Mouse (Mus musculus) hindbrain, embryonic 14.5 days (tissue): Measurements from ENCODE around the gene Cuedc2. TPM values are rescaled to one million over a fixed set of nuclear protein-coding genes. Genes with fewer than 3 reads are reported as not detected.

ENCODE experiments used
- ATAC-seq: fragments of 200-750 bp; cut with Nextera tagmentation; 2 replicates; pipeline ENCODE4 v1.8.0; 2017; ENCODE audit warnings: moderate number of reproducible peaks, mild to moderate bottlenecking, moderate TSS enrichment, moderate library complexity; ENCODE audit not compliant: low FRiP score
- DNase-seq: peaks from one replicate; pipeline ENCODE4 v3.0.0-alpha.2; 2015; ENCODE audit warnings: low spot score
- H3K27ac ChIP-seq: fragments of 300-500 bp; sonication (generic); 2 replicates; pipeline ENCODE4 v1.5.1; 2014; ENCODE audit warnings: mild to moderate bottlenecking, moderate library complexity
- H3K27me3 ChIP-seq: fragments of 300-500 bp; sonication (generic); 2 replicates; pipeline ENCODE4 v1.6.1; 2014; ENCODE audit warnings: mild to moderate bottlenecking, low read length, mixed read lengths; ENCODE audit not compliant: control insufficient read depth, insufficient read depth
- H3K36me3 ChIP-seq: fragments of 300-500 bp; sonication (generic); replicated peaks from 2 replicates; pipeline ENCODE4 v1.6.1; 2014; ENCODE audit not compliant: control insufficient read depth, insufficient read depth
- H3K4me1 ChIP-seq: fragments of 300-500 bp; sonication (generic); replicated peaks from 2 replicates; pipeline ENCODE4 v1.6.1; 2014; ENCODE audit warnings: antibody characterized with exemption, low read length, mixed read lengths; ENCODE audit not compliant: control insufficient read depth, insufficient read depth
- H3K4me2 ChIP-seq: fragments of 300-500 bp; sonication (generic); replicated peaks from 2 replicates; pipeline ENCODE4 v1.6.1; 2014; ENCODE audit warnings: mild to moderate bottlenecking, moderate library complexity
- H3K4me3 ChIP-seq: fragments of 300-500 bp; sonication (generic); replicated peaks from 2 replicates; pipeline ENCODE4 v1.5.1; 2014; ENCODE audit warnings: mild to moderate bottlenecking, low read length
- H3K9ac ChIP-seq: fragments of 300-500 bp; sonication (generic); 2 replicates; pipeline ENCODE4 v1.6.1; 2014
- H3K9me3 ChIP-seq: fragments of 300-500 bp; sonication (generic); 2 replicates; pipeline ENCODE4 v1.6.1; 2016; ENCODE audit warnings: low read length; ENCODE audit not compliant: control insufficient read depth
- WGBS: fragments of 180-500 bp; shearing (Covaris S2); extraction: QIAGEN DNeasy Blood & Tissue Kit; methylation state at CpG from one replicate; pipeline ENCODE4 v1.1.7; 2014; 5-methylcytosine and 5-hydroxymethylcytosine counted together
- polyA plus RNA-seq: library from polyadenylated mRNA; unstranded; fragments of >200 nt; fragmentation: Nextera tagmentation; extraction: Ambion mirVana; gene quantifications from 2 replicates; pipeline ENCODE4 v1.2.1, GENCODE M21; 2014

The Cuedc2 gene
- polyA plus RNA-seq, 1 experiment from 2014 or later: 318 TPM

GRCm38 (mm10) chr19:46323716-46324115, 14.8 kb downstream of the Cuedc2 start:
- 0 out of 2 replicates have a peak, but pooled peaks cover 4% of the 10 kb centered on the region for H3K36me3 ChIP-seq
- no peaks in the 10 kb centered on the region for H3K9me3 ChIP-seq
- no peak overlapping the region for H3K4me3 ChIP-seq
- H3K9ac ChIP-seq: no peak overlapping the region
- H3K4me2 ChIP-seq: peak overlapping the region; percentile 100; the same call in 1 of the 2 replicates
- WGBS: 68% methylated on average over 5 of the region's 5 CpGs
- DNase-seq (no peak), ATAC-seq (no peak)
- H3K4me1 ChIP-seq: peaks cover 67% of the 10 kb centered on the region
- H3K27ac ChIP-seq: no peak overlapping the region
- peaks cover 28% of the 10 kb centered on the region for H3K27me3 ChIP-seq

GRCm38 (mm10) chr19:46322996-46323572, 15.4 kb downstream of the Cuedc2 start:
- H3K4me2 ChIP-seq: no peak overlapping the region
- H3K4me3 ChIP-seq: no peak overlapping the region
- peaks cover 34% of the 10 kb centered on the region for H3K27me3 ChIP-seq
- peaks cover 73% of the 10 kb centered on the region for H3K4me1 ChIP-seq
- no peaks in the 10 kb centered on the region for H3K9me3 ChIP-seq
- no peak for DNase-seq
- 0 out of 2 replicates have a peak, but pooled peaks cover 4% of the 10 kb centered on the region for H3K36me3 ChIP-seq
- no peak overlapping the region for H3K27ac ChIP-seq
- WGBS: 84% methylated on average over 13 of the region's 13 CpGs
- peak overlapping the region; percentile 40 for H3K9ac ChIP-seq
- ATAC-seq: no peak

DNA sequence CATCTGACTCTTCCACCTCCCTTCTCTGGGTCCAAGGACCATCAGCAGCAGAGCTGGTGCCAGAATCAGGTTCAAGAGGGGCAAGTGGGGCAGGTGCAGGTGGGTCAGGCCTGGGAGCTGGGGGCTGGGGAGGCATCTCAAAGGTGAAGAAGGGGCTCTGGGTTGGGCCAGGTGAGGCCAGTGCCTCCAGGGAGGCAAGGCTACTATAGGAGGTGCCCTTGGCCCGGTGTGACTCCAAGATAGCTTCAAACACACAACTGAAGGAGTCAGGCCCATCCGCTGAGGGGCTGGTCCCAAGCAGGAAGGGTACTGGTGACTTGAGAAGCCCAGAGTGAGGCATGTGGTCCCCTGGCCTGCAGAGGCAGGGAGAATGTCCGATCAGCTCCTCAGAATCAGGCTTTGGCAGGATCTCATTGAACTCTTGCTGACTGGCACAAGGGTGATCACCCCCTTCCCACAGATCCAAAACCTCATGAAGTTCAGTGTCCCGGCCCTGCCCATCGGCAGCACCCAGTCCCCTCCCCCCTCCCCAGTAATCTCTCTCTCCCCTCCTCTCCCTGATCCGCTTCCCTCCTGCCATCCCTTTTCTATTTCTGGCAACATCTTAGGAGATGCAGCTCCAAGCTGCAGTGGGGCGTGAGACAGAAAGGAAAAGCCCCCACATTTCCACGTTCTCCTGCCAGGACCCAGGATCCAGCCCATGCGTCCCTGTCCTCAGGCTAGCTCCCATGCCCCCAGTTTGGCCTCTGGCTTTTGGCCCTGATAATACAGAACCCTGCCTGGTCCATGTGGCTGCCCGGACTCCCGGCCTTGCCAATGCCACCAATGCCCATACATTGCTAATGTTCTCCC, 16.1 kb downstream of the Cuedc2 start:
- peak overlapping the region; percentile 36 for H3K4me2 ChIP-seq
- ATAC-seq: no peak
- 58% methylated on average over 11 of the region's 11 CpGs for WGBS
- DNase-seq: no peak
- H3K27me3 ChIP-seq: peaks cover 37% of the 10 kb centered on the region
- peaks cover 75% of the 10 kb centered on the region for H3K4me1 ChIP-seq
- H3K9me3 ChIP-seq: no peaks in the 10 kb centered on the region
- H3K36me3 ChIP-seq: 0 out of 2 replicates have a peak, but pooled peaks cover 4% of the 10 kb centered on the region
- peak overlapping the region; percentile 81 for H3K27ac ChIP-seq
- peak overlapping the region; percentile 40 for H3K9ac ChIP-seq
- H3K4me3 ChIP-seq: no peak overlapping the region

DNA sequence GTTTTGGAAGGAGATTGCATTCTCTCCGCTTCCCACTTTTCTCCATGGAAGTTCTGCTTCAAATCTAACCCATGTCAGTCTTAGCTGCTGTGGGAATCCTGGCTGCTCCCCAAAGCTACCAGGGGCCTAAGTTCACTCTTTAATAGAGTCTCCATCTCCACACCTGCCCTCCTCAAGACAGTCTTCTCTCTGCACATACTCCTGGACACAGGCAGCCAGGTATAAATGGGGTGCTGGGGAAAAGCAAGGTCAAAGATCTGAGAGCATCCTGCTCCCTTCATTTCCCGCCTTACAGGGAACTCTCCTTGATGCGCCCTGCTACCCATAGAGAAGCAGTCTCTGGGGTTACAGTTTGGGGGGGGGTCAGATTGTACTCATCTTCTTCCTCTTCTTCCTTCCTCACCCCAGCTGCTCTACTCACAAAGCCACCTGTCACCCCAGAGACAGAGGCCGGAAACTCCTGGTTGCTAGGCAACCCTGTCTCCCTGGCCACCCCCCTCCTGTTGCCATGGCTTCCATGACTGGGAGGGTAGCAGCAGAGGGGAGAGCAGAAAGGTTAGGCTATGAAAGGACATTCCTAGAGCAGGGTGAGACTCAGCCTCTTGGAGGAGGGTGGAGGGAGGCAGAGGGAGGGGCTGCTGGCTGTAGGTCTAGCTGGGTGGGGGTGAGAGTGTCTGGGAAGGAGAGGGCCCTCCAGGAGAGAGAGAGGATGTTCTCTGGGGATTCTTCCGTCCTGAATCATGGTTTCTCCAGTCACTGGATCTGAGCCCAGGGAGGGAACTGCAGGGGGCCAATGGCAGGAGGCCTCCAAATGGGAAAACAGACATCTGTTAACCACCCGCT, 17.2 kb downstream of the Cuedc2 start:
- Histone ChIP-seq H3K27ac (peak overlapping the region; percentile 81), H3K9ac (peak overlapping the region; percentile 40), H3K4me3 (0 out of 2 replicates have a peak overlapping the region, but pooled peaks have one; percentile 3), H3K4me1 (peaks cover 80% of the 10 kb centered on the region), H3K27me3 (peaks cover 48% of the 10 kb centered on the region), H3K36me3 (0 out of 2 replicates have a peak, but pooled peaks cover 4% of the 10 kb centered on the region), H3K9me3 (no peaks in the 10 kb centered on the region), H3K4me2 (peak overlapping the region; percentile 36)
- ATAC-seq (peak; percentile 60), DNase-seq (peak; percentile 64)
- WGBS: 17% methylated on average over 6 of the region's 6 CpGs

DNA sequence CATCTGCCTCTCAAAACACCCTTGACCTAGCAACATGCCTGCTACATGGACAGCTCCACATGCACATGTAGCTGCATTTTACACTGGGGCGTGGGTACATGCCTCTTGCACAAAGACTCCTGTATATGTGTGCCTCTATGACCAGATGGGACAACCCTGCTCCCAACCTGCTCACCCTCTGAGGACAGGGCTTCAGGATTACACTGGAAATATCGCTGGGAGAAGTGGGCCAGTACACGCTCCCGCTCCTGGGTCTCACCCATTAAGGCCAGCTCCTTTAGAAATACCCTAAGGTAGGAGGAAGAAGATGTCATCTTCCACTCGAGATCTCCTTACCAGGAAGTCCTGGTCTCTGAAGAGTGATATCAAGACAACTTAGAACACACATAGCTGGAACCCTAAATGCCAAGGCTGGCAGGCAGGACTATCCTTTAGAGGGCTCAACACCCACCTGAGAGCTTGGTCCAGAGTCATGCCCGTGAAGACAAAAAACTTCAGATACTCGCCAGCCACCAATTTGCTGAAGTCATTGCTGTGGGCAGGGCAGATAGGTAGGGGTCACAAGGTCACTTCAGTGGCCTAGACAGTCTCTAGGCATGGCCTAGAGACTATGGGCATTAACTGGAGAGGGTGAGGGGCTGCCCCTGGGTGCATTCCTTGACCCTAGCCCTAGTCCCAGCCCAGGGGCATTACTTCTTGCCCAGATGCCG, 18.3 kb downstream of the Cuedc2 start:
- no peaks in the 10 kb centered on the region for H3K9me3 ChIP-seq
- no peak overlapping the region for H3K4me2 ChIP-seq
- no peak for ATAC-seq
- H3K36me3 ChIP-seq: 0 out of 2 replicates have a peak, but pooled peaks cover 4% of the 10 kb centered on the region
- WGBS: 84% methylated on average over 8 of the region's 8 CpGs
- no peak overlapping the region for H3K27ac ChIP-seq
- H3K4me3 ChIP-seq: no peak overlapping the region
- no peak overlapping the region; the same call in 1 of the 2 replicates for H3K9ac ChIP-seq
- H3K27me3 ChIP-seq: peaks cover 56% of the 10 kb centered on the region
- no peak for DNase-seq
- peaks cover 76% of the 10 kb centered on the region for H3K4me1 ChIP-seq

GRCm38 (mm10) chr19:46318586-46319378, 19.7 kb downstream of the Cuedc2 start:
- 10% methylated on average over 16 of the region's 16 CpGs for WGBS
- DNase-seq (peak; percentile 73), ATAC-seq (peak; percentile 16; the same call in 1 of the 2 replicates)
- Histone ChIP-seq H3K4me1 (peaks cover 68% of the 10 kb centered on the region), H3K36me3 (peaks cover 10% of the 10 kb centered on the region), H3K4me3 (peak overlapping the region; percentile 57), H3K9ac (peak overlapping the region; percentile 83), H3K9me3 (no peaks in the 10 kb centered on the region), H3K27ac (peak overlapping the region; percentile 62), H3K4me2 (peak overlapping the region; percentile 81), H3K27me3 (peaks cover 63% of the 10 kb centered on the region)

DNA sequence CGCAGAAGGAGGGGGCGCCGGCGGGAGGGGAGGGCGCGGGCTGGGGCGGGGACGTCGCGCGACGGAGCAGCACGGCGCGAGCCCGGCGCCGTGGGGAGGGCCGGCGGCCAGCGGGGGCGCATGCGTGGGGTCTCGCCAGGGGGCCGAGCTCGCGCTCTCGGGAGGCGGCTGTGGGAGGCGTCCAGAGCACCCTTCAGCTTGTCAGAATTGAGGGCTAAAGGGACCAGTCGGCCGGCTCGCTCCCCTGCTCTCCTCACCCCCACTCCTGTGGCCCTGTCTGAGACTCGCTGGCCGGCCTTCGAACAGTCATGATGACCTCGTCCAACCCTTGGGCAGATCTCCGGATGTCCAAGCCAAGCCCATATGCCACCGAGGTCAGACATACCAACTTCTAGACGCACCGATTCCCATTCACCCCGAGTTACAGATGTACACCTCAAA, 20.5 kb downstream of the Cuedc2 start:
- H3K27me3 ChIP-seq: peaks cover 68% of the 10 kb centered on the region

DNA sequence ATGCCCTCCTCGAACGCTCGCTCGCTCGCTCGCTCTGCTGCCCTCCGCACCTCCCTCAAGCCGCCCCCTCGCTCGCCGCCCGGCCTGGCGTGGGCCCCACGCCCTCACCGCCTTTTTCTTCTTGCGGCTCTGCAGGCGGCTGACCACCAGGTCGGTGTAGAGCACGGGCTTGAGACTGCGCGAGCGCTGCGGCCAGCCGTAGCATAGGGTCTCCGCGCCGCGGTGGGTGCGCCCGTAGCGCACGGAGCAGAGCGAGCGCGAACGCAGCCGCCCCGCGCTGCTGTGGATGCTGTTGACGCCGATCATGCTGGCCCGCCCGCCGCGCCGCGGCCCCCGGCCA, 21.0 kb downstream of the Cuedc2 start:
- peak overlapping the region; percentile 81 for H3K4me2 ChIP-seq
- peak; percentile 33; the same call in 1 of the 2 replicates for ATAC-seq
- H3K36me3 ChIP-seq: peaks cover 18% of the 10 kb centered on the region
- H3K27ac ChIP-seq: peak overlapping the region; percentile 62
- H3K9ac ChIP-seq: peak overlapping the region; percentile 83
- H3K27me3 ChIP-seq: peaks cover 68% of the 10 kb centered on the region
- H3K4me3 ChIP-seq: peak overlapping the region; percentile 57
- H3K4me1 ChIP-seq: peaks cover 61% of the 10 kb centered on the region
- under 1% methylated on average over 47 of the region's 48 CpGs for WGBS
- H3K9me3 ChIP-seq: no peaks in the 10 kb centered on the region
- DNase-seq: peak; percentile 31

More for the DNA sequence above, 20.5 kb downstream of the Cuedc2 start:
- DNase-seq (peak; percentile 36), ATAC-seq (peak; percentile 22; the same call in 1 of the 2 replicates)
- H3K4me3 ChIP-seq: peak overlapping the region; percentile 57
- peak overlapping the region; percentile 81 for H3K4me2 ChIP-seq
- peaks cover 14% of the 10 kb centered on the region for H3K36me3 ChIP-seq
- WGBS: 5% methylated on average over 21 of the region's 42 CpGs
- peak overlapping the region; percentile 62 for H3K27ac ChIP-seq
- peaks cover 66% of the 10 kb centered on the region for H3K4me1 ChIP-seq
- no peaks in the 10 kb centered on the region for H3K9me3 ChIP-seq
- peak overlapping the region; percentile 83 for H3K9ac ChIP-seq
